Mouse (Mus musculus): ENCODE measurements around the gene Ppp2r3d. TPM values are rescaled to one million over a fixed set of nuclear protein-coding genes. Genes with fewer than 3 reads are reported as not detected.

The Ppp2r3d gene
- total RNA-seq, 2 experiments from 2014 or later, result 146 to 151 TPM

GRCm38 (mm10) chr9:124422427-124422826 is 54.3 kb downstream of the Ppp2r3d start:
- intact Hi-C loops (cut with DNase I), result no loop called here
- peak; percentile 78 to 87 for DNase-seq

- DNase-seq, result no peak
- intact Hi-C loops (cut with DNase I), result loop anchor here (5.0 kb wide), 1 partner anchor 46 kb away; no protein-coding TSS in a partner anchor
These were observed 63.8 kb downstream of the Ppp2r3d start for GRCm38 (mm10) chr9:124412921-124413320.

GRCm38 (mm10) chr9:124411553-124411952 is 65.1 kb downstream of the Ppp2r3d start:
- intact Hi-C loops (cut with DNase I), result loop anchor here (5.0 kb wide), 1 partner anchor 44 kb away; no protein-coding TSS in a partner anchor
- no peak for DNase-seq

DNA sequence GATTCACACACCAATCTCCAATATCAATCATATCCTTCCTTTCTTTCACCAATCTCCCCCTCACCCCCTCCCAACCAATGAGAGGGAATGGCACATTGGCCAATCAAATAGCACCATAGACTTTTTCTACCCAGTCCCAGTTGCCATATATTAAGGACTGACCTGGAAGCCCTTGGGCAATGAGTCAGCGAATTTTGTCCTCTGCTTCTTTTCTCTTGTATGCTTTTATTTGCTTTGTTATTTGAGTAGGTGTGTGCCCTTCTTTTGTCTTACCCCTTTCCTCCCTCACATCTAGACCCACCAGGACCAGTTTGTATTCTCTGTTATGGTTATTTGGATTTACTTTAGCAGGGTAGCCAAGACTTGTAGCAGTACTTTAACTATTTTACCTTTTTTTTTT is 68.1 kb downstream of the Ppp2r3d start:
- DNase-seq, result no peak
- intact Hi-C loops (cut with DNase I), result no loop called here

Other genes with a start within 250 kb of the Ppp2r3d start
- gene 2010315B03Rik, start 164.2 kb downstream of the Ppp2r3d start, total RNA-seq (2021), result 10 to 100 TPM; 10.8 to 14.8 TPM
- not detected for gene Gm21836, start 16.9 kb upstream of the Ppp2r3d start, total RNA-seq (2021)